ENCODE assay signal across 13 mouse cellular contexts in the genomic region with DNA sequence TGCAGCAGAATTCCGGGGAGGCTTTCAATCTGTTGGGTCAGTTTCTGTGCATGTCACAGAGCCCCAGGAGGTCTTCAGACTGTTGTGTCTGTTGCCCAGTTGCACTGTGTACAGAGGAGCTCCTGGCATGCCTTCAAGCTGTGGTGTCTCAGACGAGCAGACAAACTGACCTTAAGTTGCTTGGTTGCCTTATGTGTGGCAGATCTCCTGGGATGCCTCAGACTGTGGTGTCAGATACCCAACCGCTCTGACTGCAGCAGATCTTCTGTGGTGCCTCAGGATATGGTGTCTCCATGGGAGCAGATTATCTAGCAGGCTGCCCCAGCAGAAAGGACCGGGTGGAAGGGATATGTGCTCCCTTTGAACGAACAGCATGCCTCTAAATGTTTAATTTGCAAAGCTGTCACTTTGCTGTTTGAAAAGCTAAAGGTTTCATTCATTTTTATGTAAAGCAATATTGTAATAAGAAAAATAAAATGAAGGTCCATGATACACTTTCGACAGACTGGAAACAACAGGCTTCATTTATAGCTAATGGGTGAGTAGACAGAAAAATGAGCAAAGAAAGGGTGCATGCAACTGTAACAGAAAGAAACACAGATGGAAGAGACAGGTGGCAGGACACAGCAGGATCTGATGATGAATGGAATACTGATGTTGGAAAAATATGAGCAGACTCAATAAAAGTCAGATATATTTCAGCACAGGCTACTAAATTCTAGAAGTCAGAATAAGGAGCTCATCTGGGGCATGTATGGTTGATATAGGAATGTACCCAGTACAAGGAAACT.
DNase-seq lines count a peak whose midpoint lies in the region; ATAC-seq and TF ChIP-seq lines count a peak whose summit lies in the region.
"Had no signal": no experiment of that assay in that cellular context is flagged by ENCODE, and none has a peak within 500 bp of the region (broad histone marks: within the 10 kb centered on the region; RNA-seq: fewer than 3 reads in every experiment).

No protein-coding gene starts in this region.

- TF ChIP-seq CTCF in brain, embryonic 14.5 days (IDR thresholded peaks at IDR 0.05; ENCODE audit: borderline replicate concordance, extremely low read depth, insufficient read depth, insufficient read length): no peak
- no peak for TF ChIP-seq CTCF in gastrocnemius, adult 2 months (IDR thresholded peaks at IDR 0.05)

- H3K36me3 ChIP-seq in embryonic facial prominence, embryonic 14.5 days (ENCODE audit: control insufficient read depth, insufficient read depth, low read length): no peaks in the 10 kb centered on the region
- H3K36me3 ChIP-seq: embryonic facial prominence, embryonic 12.5 days; limb, embryonic 15.5 days had no signal

- no peak for TF ChIP-seq POLR2A in brain, embryonic 14.5 days (IDR thresholded peaks at IDR 0.05; ENCODE audit: borderline replicate concordance, extremely low read depth, insufficient read depth, insufficient read length, poor library complexity, severe bottlenecking)

- H3K4me2 ChIP-seq in embryonic facial prominence, embryonic 14.5 days (ENCODE audit: low read depth, low read length): no peak overlapping the region
- H3K4me2 ChIP-seq: embryonic facial prominence, embryonic 12.5 days; limb, embryonic 15.5 days had no signal

- no peak overlapping the region for H3K27ac ChIP-seq in embryonic facial prominence, embryonic 14.5 days (replicated peaks; ENCODE audit: low read depth, low read length)
- no peak overlapping the region for H3K27ac ChIP-seq in gastrocnemius, adult 2 months
- H3K27ac ChIP-seq: embryonic facial prominence, embryonic 12.5 days; limb, embryonic 15.5 days had no signal

- no peak overlapping the region for H3K4me3 ChIP-seq in embryonic facial prominence, embryonic 14.5 days (ENCODE audit: low read depth, low read length)
- no peak overlapping the region for H3K4me3 ChIP-seq in gastrocnemius, adult 2 months
- H3K4me3 ChIP-seq: embryonic facial prominence, embryonic 12.5 days; limb, embryonic 15.5 days; myocyte had no signal

- no peak overlapping the region for H3K9ac ChIP-seq in embryonic facial prominence, embryonic 14.5 days (ENCODE audit: low read depth, low read length)
- H3K9ac ChIP-seq: embryonic facial prominence, embryonic 12.5 days; limb, embryonic 15.5 days had no signal

- no peaks in the 10 kb centered on the region for H3K9me3 ChIP-seq in embryonic facial prominence, embryonic 14.5 days (ENCODE audit: control insufficient read depth, low read length)
- H3K9me3 ChIP-seq: embryonic facial prominence, embryonic 12.5 days; limb, embryonic 15.5 days had no signal

- H3K27me3 ChIP-seq in embryonic facial prominence, embryonic 14.5 days (replicated peaks; ENCODE audit: control insufficient read depth, insufficient read depth, low read length): no peaks in the 10 kb centered on the region
- H3K27me3 ChIP-seq: embryonic facial prominence, embryonic 12.5 days; limb, embryonic 15.5 days had no signal

- intact Hi-C loops in heart, postnatal 36 days (cut with DNase I): no loop called here
- intact Hi-C loops in gastrocnemius, adult 2 months (cut with DNase I): no loop called here

- WGBS in embryonic facial prominence, embryonic 14.5 days: 53% methylated on average over 6 of the region's 6 CpGs

- peak; percentile 44 for DNase-seq in Muller cell, postnatal 12 days (ENCODE audit: inconsistent ontology term)
- DNase-seq in brain, embryonic 14.5 days (ENCODE audit: low read depth): peak; percentile 44
- peak; percentile 7 for DNase-seq in embryonic facial prominence, embryonic 14.5 days (ENCODE audit: low spot score)
- peak; percentile 10 for DNase-seq in layer of hippocampus, adult 9-10 months (ENCODE audit: low spot score)
- DNase-seq in heart, postnatal 36 days: no peak
- no peak for DNase-seq in gastrocnemius, adult 2 months
- no peak for DNase-seq in adrenal gland, adult 8-10 months
- DNase-seq: kidney, postnatal 36 days; lung, postnatal 10 days; thymus, postnatal 14 days had no signal

- H3K4me1 ChIP-seq in embryonic facial prominence, embryonic 14.5 days (ENCODE audit: control insufficient read depth, insufficient read depth, low read length): no peaks in the 10 kb centered on the region
- H3K4me1 ChIP-seq: embryonic facial prominence, embryonic 12.5 days; limb, embryonic 15.5 days had no signal

- ATAC-seq in embryonic facial prominence, embryonic 14.5 days (ENCODE audit: low read depth): no peak

Comparison
In these comparisons a context has a peak if more than half of its experiments do, and no peak if none do; other contexts are left out.
1. DNase-seq: peak in Muller cell, postnatal 12 days (single experiment), brain, embryonic 14.5 days (single experiment), embryonic facial prominence, embryonic 14.5 days (single experiment) and layer of hippocampus, adult 9-10 months (single experiment); none in heart, postnatal 36 days (0 of 2), gastrocnemius, adult 2 months (single experiment) and adrenal gland, adult 8-10 months (single experiment).